Mouse (Mus musculus): ENCODE data around the gene Atl2. TPM values are rescaled to one million over a fixed set of nuclear protein-coding genes. Genes with fewer than 3 reads are reported as not detected.
A peak's percentile ranks its signal among the peaks of the same experiment; 100 is the strongest.

Gene Atl2
- polyA plus RNA-seq, 1 experiment from 2014 or later = 41.3 TPM

DNA sequence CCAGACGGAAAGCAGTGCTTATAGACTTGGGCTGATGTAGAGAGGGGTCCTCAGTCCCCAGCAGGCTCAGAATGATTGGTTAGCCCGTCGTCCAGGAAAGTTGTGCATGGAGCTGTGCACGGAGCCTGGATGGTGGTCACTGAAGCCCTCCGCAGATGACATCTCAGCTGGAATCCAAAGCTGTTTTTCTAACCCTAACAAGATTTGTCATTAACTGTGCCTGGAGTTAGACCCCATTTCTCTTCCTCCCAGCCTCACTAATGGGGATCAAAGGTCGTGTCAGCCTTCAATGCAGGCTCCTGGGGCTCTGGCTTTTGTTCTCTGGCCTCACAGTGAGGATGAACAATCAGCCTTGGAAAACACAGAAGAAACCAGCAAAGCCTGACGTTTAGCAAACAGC lies 77.9 kb downstream of the Atl2 start:
- WGBS = 2% methylated on average over 7 of the region's 7 CpGs
- ATAC-seq (ENCODE audit: insufficient read depth, low FRiP score, low TSS enrichment) (peak; percentile 35; the same call in 1 of the 2 replicates), DNase-seq (ENCODE audit: low spot score) (peak; percentile 74)
- Histone ChIP-seq H3K9me3 (ENCODE audit: control insufficient read depth, low read length) (no peaks in the 10 kb centered on the region), H3K9ac (ENCODE audit: low read length) (no peak overlapping the region), H3K36me3 (ENCODE audit: control insufficient read depth, insufficient read depth, low read length) (no peaks in the 10 kb centered on the region), H3K27me3 (ENCODE audit: control insufficient read depth, insufficient read depth, low read length) (peaks cover 8% of the 10 kb centered on the region; the same call in 1 of the 2 replicates), H3K4me2 (ENCODE audit: low read depth) (no peak overlapping the region), H3K27ac (ENCODE audit: low read depth, low read length) (no peak overlapping the region), H3K4me3 (ENCODE audit: low read depth, low read length) (no peak overlapping the region), H3K4me1 (ENCODE audit: control insufficient read depth, insufficient read depth, low read length) (peaks cover 5% of the 10 kb centered on the region; the same call in 1 of the 2 replicates)

DNA sequence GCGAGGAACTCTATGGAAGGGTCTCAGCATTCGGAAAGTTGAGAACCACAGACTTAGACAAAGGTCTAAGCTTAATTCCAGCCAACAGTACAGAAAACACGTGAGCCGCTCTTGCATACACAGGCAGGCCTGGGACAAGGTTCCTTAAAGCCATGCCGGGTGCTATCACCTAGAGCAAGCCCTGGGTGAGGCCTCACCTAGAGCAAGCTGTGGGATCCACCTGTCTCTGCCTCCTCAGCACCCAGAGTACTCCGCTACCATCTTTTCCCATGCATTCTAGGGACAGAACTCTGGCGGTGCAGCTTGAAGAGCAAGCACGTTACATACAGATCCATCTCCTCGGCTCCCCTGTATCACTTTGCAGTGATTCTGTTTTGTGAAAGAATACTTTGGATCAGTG lies 78.4 kb downstream of the Atl2 start:
- H3K4me1 ChIP-seq (ENCODE audit: control insufficient read depth, insufficient read depth, low read length) = peaks cover 5% of the 10 kb centered on the region; the same call in 1 of the 2 replicates
- DNase-seq (ENCODE audit: low spot score) = peak; percentile 24
- WGBS = 62% methylated on average over 9 of the region's 9 CpGs
- peaks cover 8% of the 10 kb centered on the region; the same call in 1 of the 2 replicates for H3K27me3 ChIP-seq (ENCODE audit: control insufficient read depth, insufficient read depth, low read length)
- no peaks in the 10 kb centered on the region for H3K9me3 ChIP-seq (ENCODE audit: control insufficient read depth, low read length)
- no peak overlapping the region for H3K4me2 ChIP-seq (ENCODE audit: low read depth)
- no peak overlapping the region for H3K9ac ChIP-seq (ENCODE audit: low read length)
- no peaks in the 10 kb centered on the region for H3K36me3 ChIP-seq (ENCODE audit: control insufficient read depth, insufficient read depth, low read length)
- no peak overlapping the region for H3K4me3 ChIP-seq (ENCODE audit: low read depth, low read length)
- ATAC-seq (ENCODE audit: insufficient read depth, low FRiP score, low TSS enrichment) = no peak
- no peak overlapping the region for H3K27ac ChIP-seq (ENCODE audit: low read depth, low read length)

DNA sequence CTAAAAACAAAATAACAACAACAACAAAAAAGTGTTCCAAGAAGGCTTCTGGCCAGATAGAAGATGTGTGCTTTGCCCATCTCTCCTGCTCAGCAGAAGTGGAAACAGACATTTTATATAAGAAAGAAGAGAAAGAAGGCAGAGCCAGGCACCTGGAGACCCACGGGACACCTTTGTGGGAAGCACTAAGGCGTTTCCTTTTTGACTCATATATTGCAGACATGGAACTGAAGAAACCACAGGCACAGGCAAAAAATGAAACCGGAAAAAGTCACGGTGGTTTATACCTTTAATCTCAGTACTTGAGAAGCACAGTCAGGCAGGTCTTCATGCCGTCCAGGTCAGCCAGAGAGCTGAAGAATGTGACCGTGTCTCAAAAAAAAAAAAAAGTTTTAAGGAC lies 79.0 kb downstream of the Atl2 start:
- no peak for ATAC-seq (ENCODE audit: insufficient read depth, low FRiP score, low TSS enrichment)
- H3K36me3 ChIP-seq (ENCODE audit: control insufficient read depth, insufficient read depth, low read length) = no peaks in the 10 kb centered on the region
- 85% methylated on average over 6 of the region's 6 CpGs for WGBS
- H3K4me2 ChIP-seq (ENCODE audit: low read depth) = no peak overlapping the region
- peaks cover 5% of the 10 kb centered on the region; the same call in 1 of the 2 replicates for H3K4me1 ChIP-seq (ENCODE audit: control insufficient read depth, insufficient read depth, low read length)
- no peak overlapping the region for H3K27ac ChIP-seq (ENCODE audit: low read depth, low read length)
- peaks cover 8% of the 10 kb centered on the region; the same call in 1 of the 2 replicates for H3K27me3 ChIP-seq (ENCODE audit: control insufficient read depth, insufficient read depth, low read length)
- no peak overlapping the region for H3K4me3 ChIP-seq (ENCODE audit: low read depth, low read length)
- no peaks in the 10 kb centered on the region for H3K9me3 ChIP-seq (ENCODE audit: control insufficient read depth, low read length)
- DNase-seq (ENCODE audit: low spot score) = no peak
- no peak overlapping the region for H3K9ac ChIP-seq (ENCODE audit: low read length)

DNA sequence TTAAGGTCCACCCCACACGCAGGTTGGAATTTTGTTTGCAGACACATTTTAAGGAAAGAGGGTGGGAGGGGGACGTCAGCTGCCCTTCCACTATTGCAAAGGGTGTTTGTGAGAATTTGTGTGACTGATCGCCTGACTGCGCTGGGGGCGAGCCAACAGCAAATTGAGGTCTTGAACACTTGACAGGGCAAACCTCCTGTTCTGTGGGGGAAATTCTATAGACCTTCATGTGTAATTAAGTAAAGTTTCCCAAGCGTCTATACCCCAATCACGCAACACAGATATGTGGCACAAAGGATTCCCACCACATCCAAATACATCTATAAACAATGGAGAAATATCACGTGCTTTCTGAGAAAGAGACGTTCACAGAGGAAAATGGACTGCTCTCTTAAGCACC lies 85.5 kb downstream of the Atl2 start:
- Histone ChIP-seq H3K4me2 (ENCODE audit: low read depth) (no peak overlapping the region), H3K4me3 (ENCODE audit: low read depth, low read length) (no peak overlapping the region), H3K27me3 (ENCODE audit: control insufficient read depth, insufficient read depth, low read length) (peaks cover 2% of the 10 kb centered on the region; the same call in 1 of the 2 replicates), H3K36me3 (ENCODE audit: control insufficient read depth, insufficient read depth, low read length) (no peaks in the 10 kb centered on the region), H3K27ac (ENCODE audit: low read depth, low read length) (no peak overlapping the region), H3K9ac (ENCODE audit: low read length) (no peak overlapping the region), H3K4me1 (ENCODE audit: control insufficient read depth, insufficient read depth, low read length) (no peaks in the 10 kb centered on the region), H3K9me3 (ENCODE audit: control insufficient read depth, low read length) (no peaks in the 10 kb centered on the region)
- 92% methylated on average over 9 of the region's 9 CpGs for WGBS
- ATAC-seq (ENCODE audit: insufficient read depth, low FRiP score, low TSS enrichment) (no peak), DNase-seq (ENCODE audit: low spot score) (no peak)

DNA sequence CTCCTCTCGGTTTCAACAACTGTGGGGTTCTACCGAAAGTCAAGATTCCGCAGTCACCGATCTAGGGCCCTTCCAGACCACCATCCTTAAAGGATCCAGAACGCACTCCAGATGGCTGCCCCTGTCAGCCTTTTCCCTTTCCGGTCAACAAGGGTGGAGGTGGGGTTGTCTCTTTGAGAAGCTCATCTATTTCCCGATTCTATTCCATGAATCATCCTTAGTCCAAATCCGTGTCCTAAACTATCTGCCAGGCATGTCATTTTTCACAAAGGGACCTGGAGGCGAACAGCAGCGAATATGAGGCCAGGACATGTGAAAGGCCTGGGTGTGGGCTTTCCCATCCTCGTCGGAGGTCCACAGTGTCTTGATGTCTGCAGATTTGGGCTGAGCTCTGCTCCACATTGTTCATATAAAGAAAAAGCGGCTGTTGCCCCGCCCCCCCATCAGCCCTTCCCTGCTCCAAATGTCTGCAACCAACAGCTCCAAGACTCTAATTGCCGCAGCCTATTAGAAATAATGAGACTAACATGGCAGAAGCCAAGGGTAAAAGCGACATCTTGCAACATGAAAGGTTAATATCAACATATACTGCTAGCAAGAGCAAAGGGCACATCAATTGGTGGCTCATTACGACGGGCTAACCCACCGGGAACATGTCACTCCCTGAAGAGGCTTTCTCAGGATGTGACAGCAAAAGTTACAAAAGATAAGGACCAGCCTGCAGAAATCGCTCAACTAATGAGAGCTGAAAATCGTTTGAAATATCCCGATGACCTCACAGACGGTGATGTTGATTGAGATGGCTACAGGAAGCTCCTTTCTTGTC lies 86.2 kb downstream of the Atl2 start:
- no peaks in the 10 kb centered on the region for H3K4me1 ChIP-seq (ENCODE audit: control insufficient read depth, insufficient read depth, low read length)
- no peak overlapping the region for H3K9ac ChIP-seq (ENCODE audit: low read length)
- DNase-seq (ENCODE audit: low spot score) (no peak), ATAC-seq (ENCODE audit: insufficient read depth, low FRiP score, low TSS enrichment) (no peak)
- WGBS = 91% methylated on average over 23 of the region's 23 CpGs
- H3K9me3 ChIP-seq (ENCODE audit: control insufficient read depth, low read length) = no peaks in the 10 kb centered on the region
- no peaks in the 10 kb centered on the region for H3K36me3 ChIP-seq (ENCODE audit: control insufficient read depth, insufficient read depth, low read length)
- H3K27ac ChIP-seq (ENCODE audit: low read depth, low read length) = no peak overlapping the region
- no peak overlapping the region for H3K4me3 ChIP-seq (ENCODE audit: low read depth, low read length)
- peaks cover 2% of the 10 kb centered on the region; the same call in 1 of the 2 replicates for H3K27me3 ChIP-seq (ENCODE audit: control insufficient read depth, insufficient read depth, low read length)
- H3K4me2 ChIP-seq (ENCODE audit: low read depth) = no peak overlapping the region

DNA sequence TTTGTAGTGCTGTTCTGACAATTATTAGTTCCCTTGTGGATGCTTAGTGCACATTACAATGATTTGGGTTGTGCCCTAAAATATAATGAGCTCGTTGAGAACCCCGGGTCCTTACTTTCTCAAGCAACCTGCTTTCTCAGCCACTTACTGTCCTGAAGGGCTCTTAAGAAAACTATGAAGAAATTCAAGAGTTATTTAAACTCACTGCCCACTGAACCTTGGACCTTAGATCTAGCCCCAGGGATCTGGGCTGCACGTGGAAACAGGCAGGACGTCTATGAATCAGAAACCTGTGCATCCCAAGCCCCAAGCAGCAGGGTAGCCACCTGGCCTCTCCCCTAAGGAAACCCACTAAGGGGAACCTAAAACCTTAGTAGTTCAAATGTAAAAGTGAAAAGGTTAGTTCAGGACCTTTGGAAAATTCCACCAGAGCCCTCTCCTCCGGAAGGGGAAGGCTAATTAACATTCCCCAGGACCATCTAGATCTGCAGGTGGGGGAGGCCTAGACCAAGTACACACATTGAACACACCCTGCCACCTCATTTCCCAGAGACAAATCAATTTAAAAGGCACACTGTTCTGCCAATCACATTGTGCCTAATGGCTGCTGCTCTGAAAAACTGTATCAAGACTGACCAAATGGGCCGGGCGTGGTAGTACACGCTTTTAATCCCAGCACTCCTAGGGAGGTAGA lies 88.5 kb downstream of the Atl2 start:
- whole genome bisulfite sequencing = 78% methylated on average over 8 of the region's 8 CpGs

DNA sequence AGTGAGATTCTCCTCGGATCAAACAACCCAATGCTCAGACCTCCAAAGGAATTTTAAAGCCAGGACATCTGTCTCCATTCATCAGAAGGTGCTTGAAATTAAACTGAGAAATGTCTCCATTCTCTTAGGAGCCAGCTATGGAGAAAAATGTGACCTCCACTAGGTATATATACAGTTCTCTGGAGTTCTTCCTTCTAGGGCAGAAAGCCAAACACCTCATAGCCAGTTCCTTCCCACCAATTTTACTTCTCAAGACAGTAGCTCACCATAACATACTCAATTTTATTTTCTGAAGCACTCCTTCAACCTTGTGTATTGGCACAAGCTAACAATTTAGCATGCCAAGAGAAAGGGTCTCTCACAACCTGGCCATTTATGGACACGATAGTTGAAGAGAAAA lies 91.2 kb downstream of the Atl2 start:
- Histone ChIP-seq H3K27me3 (ENCODE audit: control insufficient read depth, insufficient read depth, low read length) (no peaks in the 10 kb centered on the region), H3K4me1 (ENCODE audit: control insufficient read depth, insufficient read depth, low read length) (no peaks in the 10 kb centered on the region), H3K36me3 (ENCODE audit: control insufficient read depth, insufficient read depth, low read length) (no peaks in the 10 kb centered on the region), H3K4me3 (ENCODE audit: low read depth, low read length) (no peak overlapping the region), H3K4me2 (ENCODE audit: low read depth) (no peak overlapping the region), H3K9me3 (ENCODE audit: control insufficient read depth, low read length) (no peaks in the 10 kb centered on the region), H3K9ac (ENCODE audit: low read length) (no peak overlapping the region), H3K27ac (ENCODE audit: low read depth, low read length) (no peak overlapping the region)
- WGBS = 71% methylated on average over 2 of the region's 2 CpGs
- ATAC-seq (ENCODE audit: insufficient read depth, low FRiP score, low TSS enrichment) (no peak), DNase-seq (ENCODE audit: low spot score) (no peak)

More for the DNA sequence above, 88.5 kb downstream of the Atl2 start:
- Histone ChIP-seq H3K36me3 (ENCODE audit: control insufficient read depth, insufficient read depth, low read length) (no peaks in the 10 kb centered on the region), H3K9me3 (ENCODE audit: control insufficient read depth, low read length) (no peaks in the 10 kb centered on the region), H3K27ac (ENCODE audit: low read depth, low read length) (no peak overlapping the region), H3K4me3 (ENCODE audit: low read depth, low read length) (no peak overlapping the region), H3K27me3 (ENCODE audit: control insufficient read depth, insufficient read depth, low read length) (no peaks in the 10 kb centered on the region), H3K9ac (ENCODE audit: low read length) (no peak overlapping the region), H3K4me2 (ENCODE audit: low read depth) (no peak overlapping the region), H3K4me1 (ENCODE audit: control insufficient read depth, insufficient read depth, low read length) (no peaks in the 10 kb centered on the region)
- DNase-seq (ENCODE audit: low spot score) (no peak), ATAC-seq (ENCODE audit: insufficient read depth, low FRiP score, low TSS enrichment) (no peak)

DNA sequence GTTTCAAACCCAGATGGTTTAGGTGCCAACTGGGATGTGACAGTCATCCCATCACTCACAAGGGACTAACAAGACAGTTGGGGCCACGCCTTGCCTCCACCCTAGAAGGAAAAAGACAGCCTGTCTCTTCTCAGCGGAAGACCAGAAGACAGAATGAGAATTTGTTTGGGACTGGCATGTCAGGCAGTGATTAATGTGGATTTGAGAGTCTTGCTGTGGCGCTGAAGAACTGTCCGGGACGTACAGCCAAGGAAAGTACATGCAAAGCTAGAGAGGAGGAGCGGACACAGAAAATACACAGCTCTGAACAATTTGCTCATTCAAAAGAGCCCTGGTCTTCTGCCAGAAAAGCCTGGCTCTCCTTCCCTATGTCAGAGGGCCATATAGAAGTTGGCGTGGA lies 93.9 kb downstream of the Atl2 start:
- 74% methylated on average over 7 of the region's 7 CpGs for WGBS
- Histone ChIP-seq H3K9ac (ENCODE audit: low read length) (no peak overlapping the region), H3K36me3 (ENCODE audit: control insufficient read depth, insufficient read depth, low read length) (no peaks in the 10 kb centered on the region), H3K4me3 (ENCODE audit: low read depth, low read length) (no peak overlapping the region), H3K4me1 (ENCODE audit: control insufficient read depth, insufficient read depth, low read length) (no peaks in the 10 kb centered on the region), H3K27me3 (ENCODE audit: control insufficient read depth, insufficient read depth, low read length) (no peaks in the 10 kb centered on the region), H3K27ac (ENCODE audit: low read depth, low read length) (no peak overlapping the region), H3K9me3 (ENCODE audit: control insufficient read depth, low read length) (no peaks in the 10 kb centered on the region), H3K4me2 (ENCODE audit: low read depth) (no peak overlapping the region)
- DNase-seq (ENCODE audit: low spot score) (no peak), ATAC-seq (ENCODE audit: insufficient read depth, low FRiP score, low TSS enrichment) (no peak)

Data from neural tube, embryonic 11.5 days (tissue).